Mouse (Mus musculus) liver, adult 2 months (tissue): ENCODE measurements around the gene Ythdc1. TPM values are rescaled to one million over a fixed set of nuclear protein-coding genes. Genes with fewer than 3 reads are reported as not detected.
A peak's percentile ranks its signal among the peaks of the same experiment; 100 is the strongest.
"Not testable (repeated sequence)": the region's sequence is repeated elsewhere in the genome, so short reads cannot be mapped to it uniquely, and the experiment has no call there.

Source experiments
- DNase-seq: peaks from one replicate; pipeline ENCODE4 v3.0.0-alpha.2; 2011; ENCODE audit warnings: low read depth, low spot score; ENCODE audit errors: extremely low read depth
- H3K27ac ChIP-seq: fragments of 200-500 bp; replicated peaks from 2 replicates; pipeline ENCODE4 v1.5.1; 2012; ENCODE audit warnings: low read depth, mild to moderate bottlenecking, control low read depth, inconsistent platforms, low read length; ENCODE audit not compliant: insufficient read depth
- H3K27me3 ChIP-seq: fragments of 200-500 bp; 2 replicates; pipeline ENCODE4 v1.6.1; 2012; ENCODE audit warnings: mild to moderate bottlenecking, moderate library complexity, low read length, inconsistent platforms; ENCODE audit not compliant: control insufficient read depth, insufficient read depth
- H3K36me3 ChIP-seq: fragments of 200-500 bp; 2 replicates; pipeline ENCODE4 v1.6.1; 2012; ENCODE audit warnings: low read length, inconsistent platforms; ENCODE audit not compliant: control insufficient read depth, insufficient read depth
- H3K4me1 ChIP-seq: fragments of 200-500 bp; 2 replicates; pipeline ENCODE4 v1.6.1; 2011; ENCODE audit warnings: low read length; ENCODE audit not compliant: control insufficient read depth, insufficient read depth
- H3K4me3 ChIP-seq: fragments of 200-500 bp; 2 replicates; pipeline ENCODE4 v1.5.1; 2011; ENCODE audit warnings: low read depth, mild to moderate bottlenecking, control low read depth, low read length, moderate library complexity; ENCODE audit not compliant: insufficient read depth
- H3K79me2 ChIP-seq: fragments of 200-500 bp; 2 replicates; pipeline ENCODE4 v1.6.1; 2012; ENCODE audit warnings: inconsistent platforms, mild to moderate bottlenecking, low read length, moderate library complexity; ENCODE audit not compliant: control insufficient read depth, insufficient read depth
- H3K9ac ChIP-seq: fragments of 200-500 bp; 2 replicates; pipeline ENCODE4 v1.6.1; 2012; ENCODE audit warnings: low read depth, mild to moderate bottlenecking, control low read depth, inconsistent platforms, low read length
- CTCF ChIP-seq: fragments of 200-500 bp; IDR thresholded peaks from 2 replicates; pipeline ENCODE4 v1.5.1; 2011; ENCODE audit warnings: low read depth, low read length, control low read depth
- POLR2A ChIP-seq: fragments of 200-500 bp; IDR thresholded peaks from 2 replicates; pipeline ENCODE4 v1.6.1; 2011; ENCODE audit warnings: low read length, control low read depth; ENCODE audit not compliant: insufficient read depth; ENCODE audit errors: extremely low read depth
- WGBS: fragments of 180-500 bp; shearing (Covaris S2); methylation state at CpG from one replicate; pipeline ENCODE4 v1.1.7; 2018; 5-methylcytosine and 5-hydroxymethylcytosine counted together
- polyA plus RNA-seq: library from polyadenylated mRNA; depleted of rRNA; stranded (reverse); fragments of >200 nt; gene quantifications from 2 replicates; pipeline ENCODE4 v1.2.3, GENCODE M21; 2012
- total RNA-seq: library from RNA; depleted of rRNA; stranded (reverse); fragments of >200 nt; gene quantifications from 2 replicates; pipeline ENCODE4 v1.2.3, GENCODE M21; 2014

Gene Ythdc1
- total and polyA plus RNA-seq, 2 experiments: 6.3 to 22.8 TPM

DNA sequence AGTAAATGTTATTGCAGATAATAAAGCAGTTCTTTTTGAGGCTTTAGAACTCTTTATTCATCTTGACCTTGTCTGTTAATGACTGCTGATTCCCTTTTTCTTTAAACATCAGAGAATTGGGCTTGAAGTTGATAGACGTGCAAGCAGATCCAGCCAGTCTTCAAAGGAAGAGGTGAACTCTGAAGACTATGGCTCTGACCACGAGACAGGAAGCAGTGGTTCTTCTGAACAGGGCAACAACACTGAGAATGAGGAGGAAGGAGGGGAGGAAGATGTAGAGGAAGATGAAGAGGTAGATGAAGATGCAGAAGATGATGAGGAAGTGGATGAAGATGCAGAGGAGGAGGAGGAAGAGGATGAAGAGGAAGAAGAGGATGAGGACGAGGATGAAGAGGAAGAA, 12.8 kb downstream of the Ythdc1 start:
- Histone ChIP-seq H3K36me3 (peaks cover 31% of the 10 kb centered on the region), H3K79me2 (peaks cover 9% of the 10 kb centered on the region; the same call in 1 of the 2 replicates), H3K4me1 (no peaks in the 10 kb centered on the region), H3K27ac (no peak overlapping the region), H3K9ac (no peak overlapping the region), H3K4me3 (no peak overlapping the region), H3K27me3 (no peaks in the 10 kb centered on the region)
- no peak for DNase-seq
- WGBS: 71% methylated on average over 3 of the region's 3 CpGs
- no peak for TF ChIP-seq POLR2A
- no peak for TF ChIP-seq CTCF

DNA sequence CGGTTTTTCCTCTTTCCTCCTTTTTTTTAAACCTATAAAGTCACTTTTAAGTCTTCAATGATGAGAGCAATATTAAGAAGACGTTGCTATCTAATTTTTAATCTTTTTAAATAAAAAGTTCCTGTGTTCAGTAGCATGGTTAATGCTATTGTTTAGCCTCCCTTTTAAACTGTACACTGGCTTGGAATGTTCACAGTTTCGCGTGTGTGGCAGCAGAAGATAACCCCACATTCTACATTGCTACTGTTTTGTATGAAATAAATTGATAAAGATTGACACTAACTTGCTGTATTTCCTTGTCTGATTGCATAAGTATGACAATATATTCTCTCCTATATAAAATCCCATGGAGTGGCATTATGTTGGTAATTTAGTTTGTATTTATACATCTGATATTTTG, 32.4 kb downstream of the Ythdc1 start:
- not testable (repeated sequence) for H3K4me3 ChIP-seq, DNase-seq, H3K79me2 ChIP-seq, H3K4me1 ChIP-seq, H3K27ac ChIP-seq, H3K27me3 ChIP-seq, H3K9ac ChIP-seq
- H3K36me3 ChIP-seq: peaks cover 21% of the 10 kb centered on the region
- WGBS: 90% methylated on average over 4 of the region's 4 CpGs

- no peaks in the 10 kb centered on the region for H3K27me3 ChIP-seq
- peaks cover 16% of the 10 kb centered on the region for H3K36me3 ChIP-seq
- no peak overlapping the region for H3K27ac ChIP-seq
- no peak for TF ChIP-seq POLR2A
- no peak overlapping the region for H3K9ac ChIP-seq
- H3K4me1 ChIP-seq: no peaks in the 10 kb centered on the region
- H3K79me2 ChIP-seq: no peaks in the 10 kb centered on the region
- WGBS: 88% methylated on average over 1 of the region's 1 CpGs
- no peak overlapping the region for H3K4me3 ChIP-seq
- DNase-seq: no peak
Observed at GRCm38 (mm10) chr5:86838110-86838509, 34.1 kb downstream of the Ythdc1 start.

DNA sequence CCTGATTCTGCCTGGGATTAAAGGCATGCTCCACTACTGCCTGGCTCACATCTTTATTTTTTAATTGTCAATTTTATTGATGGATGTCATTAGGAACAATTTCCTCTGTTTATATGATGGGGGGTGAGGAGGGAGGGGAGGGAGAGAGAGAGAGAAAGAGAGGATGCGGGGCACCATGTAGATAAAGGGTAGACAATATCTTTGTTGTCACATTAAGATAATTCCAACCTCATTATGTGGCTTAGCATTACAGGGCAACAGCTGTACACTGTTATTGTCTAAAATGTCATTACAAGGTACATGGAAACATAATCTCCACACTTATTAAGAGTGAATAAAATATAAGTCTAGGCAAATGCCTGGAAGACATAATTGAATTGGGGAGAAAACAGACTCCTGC, 35.5 kb downstream of the Ythdc1 start:
- H3K79me2 ChIP-seq: no peaks in the 10 kb centered on the region
- peaks cover 13% of the 10 kb centered on the region for H3K36me3 ChIP-seq
- 77% methylated on average over 1 of the region's 1 CpGs for WGBS
- no peak overlapping the region for H3K27ac ChIP-seq
- H3K27me3 ChIP-seq: no peaks in the 10 kb centered on the region
- H3K4me3 ChIP-seq: no peak overlapping the region
- H3K4me1 ChIP-seq: no peaks in the 10 kb centered on the region
- TF ChIP-seq CTCF (no peak), POLR2A (no peak)
- DNase-seq: no peak
- H3K9ac ChIP-seq: no peak overlapping the region

- peaks cover 11% of the 10 kb centered on the region for H3K36me3 ChIP-seq
- H3K27ac ChIP-seq: no peak overlapping the region
- H3K79me2 ChIP-seq: no peaks in the 10 kb centered on the region
- no peaks in the 10 kb centered on the region for H3K27me3 ChIP-seq
- no peak for TF ChIP-seq CTCF
- no peak for TF ChIP-seq POLR2A
- no peak overlapping the region for H3K4me3 ChIP-seq
- 94% methylated on average over 2 of the region's 2 CpGs for WGBS
- H3K4me1 ChIP-seq: no peaks in the 10 kb centered on the region
- DNase-seq: no peak
- H3K9ac ChIP-seq: no peak overlapping the region
Observed at GRCm38 (mm10) chr5:86840207-86840606, 36.2 kb downstream of the Ythdc1 start.

GRCm38 (mm10) chr5:86841261-86841660, 37.2 kb downstream of the Ythdc1 start:
- not testable (repeated sequence) for H3K4me1 ChIP-seq, H3K27me3 ChIP-seq, H3K4me3 ChIP-seq, H3K9ac ChIP-seq, DNase-seq, H3K79me2 ChIP-seq, H3K27ac ChIP-seq, H3K36me3 ChIP-seq

- TF ChIP-seq POLR2A: no peak
- TF ChIP-seq CTCF: no peak
- DNase-seq: peak; percentile 37
- Histone ChIP-seq H3K79me2 (no peaks in the 10 kb centered on the region), H3K4me1 (no peaks in the 10 kb centered on the region), H3K36me3 (no peaks in the 10 kb centered on the region), H3K9ac (no peak overlapping the region), H3K27ac (no peak overlapping the region), H3K4me3 (no peak overlapping the region), H3K27me3 (no peaks in the 10 kb centered on the region)
Observed at GRCm38 (mm10) chr5:86850104-86850503, 46.1 kb downstream of the Ythdc1 start.
